Mouse (Mus musculus): ENCODE measurements around the gene Zbtb2.

DNA sequence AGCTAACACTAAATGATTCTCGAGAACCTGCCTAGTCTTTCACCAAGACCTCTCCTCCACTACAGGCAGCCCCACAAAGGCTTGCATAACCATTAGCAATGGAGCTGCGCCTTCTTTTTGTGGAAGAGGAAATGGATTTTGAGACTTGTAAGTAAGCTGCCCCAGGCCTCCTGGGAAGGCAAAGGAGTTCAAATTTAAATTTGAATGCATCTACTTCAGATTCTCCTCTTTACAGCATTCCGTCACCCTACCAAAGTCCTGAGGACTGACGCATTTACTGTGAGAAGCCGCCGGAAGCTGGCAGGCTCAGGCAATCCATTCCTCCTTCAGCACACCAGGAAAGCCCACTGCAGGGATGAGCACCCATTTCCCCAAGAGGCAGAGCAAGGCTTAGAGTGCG lies 12.6 kb downstream of the Zbtb2 start:
- TF ChIP-seq CTCF (IDR thresholded peaks at IDR 0.05; ENCODE audit: control insufficient read depth, insufficient read depth, insufficient replicate concordance, low read depth, low read length): no peak
- no peak for TF ChIP-seq POLR2A (IDR thresholded peaks at IDR 0.05; ENCODE audit: control insufficient read depth, low read depth, low read length)

Measured in testis, adult 2 months (tissue).